ENCODE assay signal across 19 mouse cellular contexts in genomic region chr4:141758874-141759542, GRCm38 (mm10). TPM values are rescaled to one million over a fixed set of nuclear protein-coding genes. Genes with fewer than 3 reads are reported as not detected.
A peak's percentile ranks its signal among the peaks of the same experiment; 100 is the strongest.
DNase-seq lines count a peak whose midpoint lies in the region; ATAC-seq and TF ChIP-seq lines count a peak whose summit lies in the region.
"Had no signal": no experiment of that assay in that cellular context is flagged by ENCODE, and none has a peak within 500 bp of the region (broad histone marks: within the 10 kb centered on the region; RNA-seq: fewer than 3 reads in every experiment).

No protein-coding gene starts in this region.

- DNase-seq in midbrain, postnatal 0 days (ENCODE audit: low spot score): no peak
- DNase-seq in midbrain, embryonic 10.5 days (ENCODE audit: low spot score): no peak
- no peak for DNase-seq in liver, postnatal 0 days
- no peak for DNase-seq in lung, adult 2 months
- DNase-seq in adrenal gland, postnatal 25 days: no peak
- DNase-seq: cerebellum, adult 18-20 months; cerebellum, postnatal 36 days; gastrocnemius, postnatal 10 days; heart, adult 2 months; heart, postnatal 14 days had no signal

- ATAC-seq in midbrain, postnatal 0 days (ENCODE audit: low FRiP score): no peak
- peak; percentile 92 for ATAC-seq in erythroid progenitor cell, adult 5-6 weeks (replicated peaks; ENCODE audit: low FRiP score, poor library complexity, severe bottlenecking)
- peak; percentile 76 for ATAC-seq in liver, postnatal 0 days
- ATAC-seq: intestine, embryonic 15.5 days had no signal

- TF ChIP-seq EP300 in liver, postnatal 0 days (IDR thresholded peaks at IDR 0.05; ENCODE audit: low read depth): peak; percentile 76

- 0 out of 2 replicates have a peak overlapping the region, but pooled peaks have one; percentile 1 for H3K27ac ChIP-seq in midbrain, postnatal 0 days (ENCODE audit: low read depth, low read length)
- no peak overlapping the region for H3K27ac ChIP-seq in midbrain, embryonic 10.5 days (replicated peaks)
- H3K27ac ChIP-seq in bone marrow, adult 2 months (ENCODE audit: control insufficient read depth, insufficient read depth, low read depth, low read length, poor library complexity): peak overlapping the region; percentile 43
- peak overlapping the region; percentile 65 for H3K27ac ChIP-seq in liver, postnatal 0 days (ENCODE audit: low read depth)
- H3K27ac ChIP-seq: heart, adult 2 months; hindbrain, embryonic 14.5 days; intestine, embryonic 15.5 days; layer of hippocampus, adult 2 months; lung, embryonic 15.5 days had no signal

- H3K36me3 ChIP-seq in midbrain, postnatal 0 days (ENCODE audit: insufficient read depth, low read length): peaks cover 32% of the 10 kb centered on the region
- H3K36me3 ChIP-seq in midbrain, embryonic 10.5 days: peaks cover 33% of the 10 kb centered on the region
- H3K36me3 ChIP-seq in liver, postnatal 0 days (replicated peaks; ENCODE audit: insufficient read depth, low read length): peaks cover 31% of the 10 kb centered on the region

- H3K9me3 ChIP-seq in midbrain, postnatal 0 days (ENCODE audit: low read length): no peaks in the 10 kb centered on the region
- H3K9me3 ChIP-seq in midbrain, embryonic 10.5 days (replicated peaks): no peaks in the 10 kb centered on the region
- H3K9me3 ChIP-seq in liver, postnatal 0 days (ENCODE audit: low read length): no peaks in the 10 kb centered on the region
- H3K9me3 ChIP-seq: intestine, embryonic 15.5 days; lung, embryonic 15.5 days had no signal

- H3K27me3 ChIP-seq in midbrain, postnatal 0 days (ENCODE audit: insufficient read depth, low read length): no peaks in the 10 kb centered on the region
- H3K27me3 ChIP-seq in midbrain, embryonic 10.5 days (ENCODE audit: low read depth, poor library complexity, severe bottlenecking): no peaks in the 10 kb centered on the region
- no peaks in the 10 kb centered on the region for H3K27me3 ChIP-seq in liver, postnatal 0 days (ENCODE audit: insufficient read depth, low read length)
- H3K27me3 ChIP-seq: intestine, embryonic 15.5 days; lung, embryonic 15.5 days had no signal

- no peaks in the 10 kb centered on the region for H3K4me1 ChIP-seq in midbrain, postnatal 0 days (ENCODE audit: insufficient read depth, low read length)
- H3K4me1 ChIP-seq in midbrain, embryonic 10.5 days: no peaks in the 10 kb centered on the region
- H3K4me1 ChIP-seq in bone marrow, adult 2 months (ENCODE audit: control insufficient read depth, insufficient read depth, low read length): no peaks in the 10 kb centered on the region
- H3K4me1 ChIP-seq in liver, postnatal 0 days (ENCODE audit: insufficient read depth): peaks cover 11% of the 10 kb centered on the region
- H3K4me1 ChIP-seq in lung, adult 2 months (ENCODE audit: control insufficient read depth, insufficient read depth, low read length): no peaks in the 10 kb centered on the region
- H3K4me1 ChIP-seq: intestine, embryonic 15.5 days; lung, embryonic 15.5 days had no signal

- H3K4me2 ChIP-seq in midbrain, postnatal 0 days (ENCODE audit: low read depth, low read length, poor library complexity, severe bottlenecking): no peak overlapping the region
- no peak overlapping the region for H3K4me2 ChIP-seq in liver, postnatal 0 days (ENCODE audit: low read depth, low read length)
- H3K4me2 ChIP-seq: hindbrain, embryonic 14.5 days; intestine, embryonic 15.5 days; lung, embryonic 15.5 days had no signal

- no peak overlapping the region for H3K9ac ChIP-seq in midbrain, postnatal 0 days (replicated peaks; ENCODE audit: low read length, poor library complexity, severe bottlenecking)
- no peak overlapping the region for H3K9ac ChIP-seq in liver, postnatal 0 days (replicated peaks)
- H3K9ac ChIP-seq: hindbrain, embryonic 14.5 days; intestine, embryonic 15.5 days; lung, embryonic 15.5 days had no signal

- 57% methylated on average over 6 of the region's 6 CpGs for WGBS in midbrain, postnatal 0 days
- 82% methylated on average over 6 of the region's 6 CpGs for WGBS in midbrain, embryonic 10.5 days
- 65% methylated on average over 6 of the region's 6 CpGs for WGBS in bone marrow, adult 2 months
- 60% methylated on average over 6 of the region's 6 CpGs for WGBS in liver, postnatal 0 days (ENCODE audit: insufficient replicate concordance)
- 60% methylated on average over 6 of the region's 6 CpGs for WGBS in lung, adult 2 months

- no peak overlapping the region for H3K4me3 ChIP-seq in midbrain, postnatal 0 days (ENCODE audit: low read depth, low read length)
- no peak overlapping the region for H3K4me3 ChIP-seq in midbrain, embryonic 10.5 days
- no peak overlapping the region for H3K4me3 ChIP-seq in bone marrow, adult 2 months (replicated peaks; ENCODE audit: control insufficient read depth, low read depth, low read length)
- no peak overlapping the region for H3K4me3 ChIP-seq in liver, postnatal 0 days (ENCODE audit: low read depth, low read length)
- no peak overlapping the region for H3K4me3 ChIP-seq in lung, adult 2 months (replicated peaks; ENCODE audit: extremely low read depth, low read depth, low read length)
- H3K4me3 ChIP-seq: heart, adult 2 months; intestine, embryonic 15.5 days; layer of hippocampus, adult 2 months; lung, embryonic 15.5 days had no signal

- no peak for TF ChIP-seq POLR2A in bone marrow, adult 2 months (IDR thresholded peaks at IDR 0.05; ENCODE audit: borderline replicate concordance, control insufficient read depth, low read depth, low read length)
- no peak for TF ChIP-seq POLR2A in lung, adult 2 months (IDR thresholded peaks at IDR 0.05; ENCODE audit: borderline replicate concordance, extremely low read depth, low read depth, low read length)

- TF ChIP-seq CTCF in midbrain, postnatal 0 days (IDR thresholded peaks at IDR 0.05): no peak
- TF ChIP-seq CTCF in bone marrow, adult 2 months (IDR thresholded peaks at IDR 0.05; ENCODE audit: control insufficient read depth, insufficient read depth, low read length): no peak
- no peak for TF ChIP-seq CTCF in liver, postnatal 0 days (IDR thresholded peaks at IDR 0.05; ENCODE audit: low read depth)
- no peak for TF ChIP-seq CTCF in lung, adult 2 months (IDR thresholded peaks at IDR 0.05; ENCODE audit: insufficient read depth, low read length)

RNA-seq across cellular contexts. Expression of gene Agmat, which starts 12.5 kb away (rescaled TPM):
- not detected in 2 replicates for total RNA-seq in midbrain, postnatal 0 days (2014; rRNA removed)
- polyA plus RNA-seq in midbrain, postnatal 0 days (2015; fragmentation: Nextera tagmentation; extraction: Ambion mirVana): not detected in 2 replicates
- not detected in 2 replicates for polyA plus RNA-seq in midbrain, embryonic 10.5 days (2016; fragmentation: Nextera tagmentation; extraction: Ambion mirVana)
- polyA plus RNA-seq in bone marrow, adult 2 months (2011; ENCODE audit: insufficient read depth, insufficient read length, low replicate concordance, missing spikeins): 1.8 TPM in 1 of 2 replicates, not detected in the other
- total RNA-seq in erythroid progenitor cell, adult 5-6 weeks (2015; ENCODE audit: low replicate concordance): 1.3 TPM in 1 of 2 replicates, not detected in the other
- not detected in 2 replicates for total RNA-seq in erythroid progenitor cell, adult 5-6 weeks (2017; ENCODE audit: low replicate concordance)
- 101 and 105 TPM in 2 replicates for polyA plus RNA-seq in liver, postnatal 0 days (2015; fragmentation: Nextera tagmentation; extraction: Ambion mirVana)
- polyA plus RNA-seq in lung, adult 2 months (2012; rRNA removed): 0.15 and 0.28 TPM in 2 replicates
- 45.1 and 50.4 TPM in 2 replicates for total RNA-seq in adrenal gland, postnatal 25 days (2021)
- total RNA-seq: layer of hippocampus, adult 2 months; megakaryocyte, adult 5-6 weeks had no signal
- polyA plus RNA-seq: embryonic facial prominence, embryonic 11.5 days; neural tube, embryonic 11.5 days had no signal

RNA-seq across cellular contexts. Expression of gene Dnajc16, which starts 31.7 kb away (rescaled TPM):
- total RNA-seq in midbrain, postnatal 0 days (2014; rRNA removed): 18.2 and 20.5 TPM in 2 replicates
- polyA plus RNA-seq in midbrain, postnatal 0 days (2015; fragmentation: Nextera tagmentation; extraction: Ambion mirVana): 7.0 and 7.2 TPM in 2 replicates
- polyA plus RNA-seq in midbrain, embryonic 10.5 days (2016; fragmentation: Nextera tagmentation; extraction: Ambion mirVana): 4.4 and 5.3 TPM in 2 replicates
- 4.9 and 9.0 TPM in 2 replicates for polyA plus RNA-seq in bone marrow, adult 2 months (2011; ENCODE audit: insufficient read depth, insufficient read length, low replicate concordance, missing spikeins)
- 16.2 and 25.2 TPM in 2 replicates for total RNA-seq in erythroid progenitor cell, adult 5-6 weeks (2015; ENCODE audit: low replicate concordance)
- total RNA-seq in erythroid progenitor cell, adult 5-6 weeks (2017; ENCODE audit: low replicate concordance): 11.3 and 15.1 TPM in 2 replicates
- polyA plus RNA-seq in liver, postnatal 0 days (2015; fragmentation: Nextera tagmentation; extraction: Ambion mirVana): 2.7 TPM in 2 replicates
- 9.6 and 12.0 TPM in 2 replicates for polyA plus RNA-seq in lung, adult 2 months (2012; rRNA removed)
- total RNA-seq in adrenal gland, postnatal 25 days (2021): 25.3 and 32.2 TPM in 2 replicates

RNA-seq across cellular contexts. Expression of gene Casp9, which starts 34.4 kb away (rescaled TPM):
- 26.9 and 27.0 TPM in 2 replicates for total RNA-seq in midbrain, postnatal 0 days (2014; rRNA removed)
- polyA plus RNA-seq in midbrain, postnatal 0 days (2015; fragmentation: Nextera tagmentation; extraction: Ambion mirVana): 17.6 and 19.7 TPM in 2 replicates
- polyA plus RNA-seq in midbrain, embryonic 10.5 days (2016; fragmentation: Nextera tagmentation; extraction: Ambion mirVana): 24.4 and 28.8 TPM in 2 replicates
- 9.2 and 20.7 TPM in 2 replicates for polyA plus RNA-seq in bone marrow, adult 2 months (2011; ENCODE audit: insufficient read depth, insufficient read length, low replicate concordance, missing spikeins)
- total RNA-seq in erythroid progenitor cell, adult 5-6 weeks (2015; ENCODE audit: low replicate concordance): 19.8 and 22.2 TPM in 2 replicates
- 10.4 and 19.3 TPM in 2 replicates for total RNA-seq in erythroid progenitor cell, adult 5-6 weeks (2017; ENCODE audit: low replicate concordance)
- polyA plus RNA-seq in liver, postnatal 0 days (2015; fragmentation: Nextera tagmentation; extraction: Ambion mirVana): 6.3 and 7.4 TPM in 2 replicates
- polyA plus RNA-seq in lung, adult 2 months (2012; rRNA removed): 17.7 and 19.0 TPM in 2 replicates
- 21.3 and 32.3 TPM in 2 replicates for total RNA-seq in adrenal gland, postnatal 25 days (2021)

RNA-seq across cellular contexts. Expression of gene Ddi2, which starts 35.8 kb away (rescaled TPM):
- 21.7 and 25.7 TPM in 2 replicates for total RNA-seq in midbrain, postnatal 0 days (2014; rRNA removed)
- polyA plus RNA-seq in midbrain, postnatal 0 days (2015; fragmentation: Nextera tagmentation; extraction: Ambion mirVana): 8.9 and 9.2 TPM in 2 replicates
- polyA plus RNA-seq in midbrain, embryonic 10.5 days (2016; fragmentation: Nextera tagmentation; extraction: Ambion mirVana): 23.7 and 24.2 TPM in 2 replicates
- polyA plus RNA-seq in bone marrow, adult 2 months (2011; ENCODE audit: insufficient read depth, insufficient read length, low replicate concordance, missing spikeins): 14.5 and 20.4 TPM in 2 replicates
- 22.7 and 29.8 TPM in 2 replicates for total RNA-seq in erythroid progenitor cell, adult 5-6 weeks (2015; ENCODE audit: low replicate concordance)
- 35.1 and 37.0 TPM in 2 replicates for total RNA-seq in erythroid progenitor cell, adult 5-6 weeks (2017; ENCODE audit: low replicate concordance)
- polyA plus RNA-seq in liver, postnatal 0 days (2015; fragmentation: Nextera tagmentation; extraction: Ambion mirVana): 21.7 and 22.6 TPM in 2 replicates
- polyA plus RNA-seq in lung, adult 2 months (2012; rRNA removed): 19.7 and 20.2 TPM in 2 replicates
- total RNA-seq in adrenal gland, postnatal 25 days (2021): 62.1 and 70.8 TPM in 2 replicates

Comparison
In these comparisons a context has a peak if more than half of its experiments do, and no peak if none do; other contexts are left out.
1. RNA of gene Agmat, which starts 12.5 kb away (polyA plus RNA-seq): 101 to 105 TPM in liver, postnatal 0 days; 1.8 TPM in bone marrow, adult 2 months, 0.15 to 0.28 TPM in lung, adult 2 months, not detected in midbrain, postnatal 0 days and not detected in midbrain, embryonic 10.5 days; every median in the first group is over 10 times any median in the second.